Mouse (Mus musculus) spleen, adult 12 weeks (tissue): ENCODE measurements around the gene Mrpl43.
A peak's percentile ranks its signal among the peaks of the same experiment; 100 is the strongest.

ENCODE experiments used
- DNase-seq: peaks from one replicate; pipeline ENCODE4 v3.0.0; 2022; ENCODE audit warnings: low spot score

Mrpl43 gene

GRCm38 (mm10) chr19:45029571-45029970 is 23.3 kb upstream of the Mrpl43 start:
- no peak for DNase-seq

- DNase-seq: no peak
These were observed 22.5 kb upstream of the Mrpl43 start for GRCm38 (mm10) chr19:45028746-45029145.

GRCm38 (mm10) chr19:45027848-45028247 is 21.6 kb upstream of the Mrpl43 start:
- DNase-seq: no peak

- no peak for DNase-seq
These were observed 20.9 kb upstream of the Mrpl43 start for GRCm38 (mm10) chr19:45026958-45027670.

- DNase-seq: no peak
These were observed 19.8 kb upstream of the Mrpl43 start for GRCm38 (mm10) chr19:45025937-45026568.

- DNase-seq: no peak
These were observed 18.5 kb upstream of the Mrpl43 start for GRCm38 (mm10) chr19:45024775-45025174.

- DNase-seq: no peak
These were observed 17.8 kb upstream of the Mrpl43 start for GRCm38 (mm10) chr19:45023993-45024392.

- no peak for DNase-seq
These were observed 15.1 kb upstream of the Mrpl43 start for GRCm38 (mm10) chr19:45021362-45021761.

GRCm38 (mm10) chr19:45020348-45020747 is 14.1 kb upstream of the Mrpl43 start:
- DNase-seq: no peak

- no peak for DNase-seq
These were observed 12.1 kb upstream of the Mrpl43 start for GRCm38 (mm10) chr19:45018351-45018831.

GRCm38 (mm10) chr19:45017909-45018308 is 11.7 kb upstream of the Mrpl43 start:
- no peak for DNase-seq

- DNase-seq: no peak
These were observed 11.1 kb upstream of the Mrpl43 start for GRCm38 (mm10) chr19:45017216-45017771.

- no peak for DNase-seq
These were observed 10.3 kb upstream of the Mrpl43 start for GRCm38 (mm10) chr19:45016341-45017215.

GRCm38 (mm10) chr19:45015518-45016281 is 9.5 kb upstream of the Mrpl43 start:
- DNase-seq: peak; percentile 39

GRCm38 (mm10) chr19:45014981-45015402 is 8.8 kb upstream of the Mrpl43 start:
- no peak for DNase-seq

GRCm38 (mm10) chr19:45014335-45014971 is 8.2 kb upstream of the Mrpl43 start, which contains the start of gene Lzts2:
Gene Lzts2 (plus strand): TSS chr19:45014414.
- DNase-seq: no peak

- DNase-seq: no peak
These were observed 7.5 kb upstream of the Mrpl43 start for GRCm38 (mm10) chr19:45013581-45014225.

GRCm38 (mm10) chr19:45012636-45013035 is 6.4 kb upstream of the Mrpl43 start:
- no peak for DNase-seq

- DNase-seq: no peak
These were observed 6.0 kb upstream of the Mrpl43 start for GRCm38 (mm10) chr19:45012219-45012618.

GRCm38 (mm10) chr19:45010646-45011045 is 4.4 kb upstream of the Mrpl43 start:
- no peak for DNase-seq
